Mouse (Mus musculus): ENCODE results near the gene B3gnt9.
"Not testable (repeated sequence)": the region's sequence is repeated elsewhere in the genome, so short reads cannot be mapped to it uniquely, and the experiment has no call there.

GRCm38 (mm10) chr8:105291802-105292201 is 36.8 kb upstream of the B3gnt9 start:
- peak; percentile 52 for TF ChIP-seq CTCF (IDR thresholded peaks at IDR 0.05)
- TF ChIP-seq POLR2A (IDR thresholded peaks at IDR 0.05; ENCODE audit: insufficient read depth, low read depth, low read length), result not testable (repeated sequence)

Data from heart, adult 2 months (tissue).